11 mouse cellular contexts compared by ENCODE assay signal in genomic region chr1:166281287-166281686, GRCm38 (mm10). TPM values are rescaled to one million over a fixed set of nuclear protein-coding genes. Genes with fewer than 3 reads are reported as not detected.
DNase-seq lines count a peak whose midpoint lies in the region; ATAC-seq lines count a peak whose summit lies in the region.
"Had no signal": no experiment of that assay in that cellular context is flagged by ENCODE, and none has a peak within 500 bp of the region (broad histone marks: within the 10 kb centered on the region; RNA-seq: fewer than 3 reads in every experiment).

No protein-coding gene starts in this region.

- ATAC-seq in forebrain, embryonic 12.5 days (ENCODE audit: low FRiP score): no peak
- ATAC-seq in hindbrain, embryonic 16.5 days: no peak
- ATAC-seq in midbrain, embryonic 16.5 days: no peak

- H3K4me3 ChIP-seq in forebrain, embryonic 12.5 days (replicated peaks): no peak overlapping the region
- no peak overlapping the region for H3K4me3 ChIP-seq in hindbrain, embryonic 16.5 days (ENCODE audit: low read length)
- no peak overlapping the region for H3K4me3 ChIP-seq in midbrain, embryonic 16.5 days (ENCODE audit: low read depth, low read length)
- H3K4me3 ChIP-seq: embryonic facial prominence, embryonic 15.5 days; heart, embryonic 12.5 days; megakaryocyte, embryonic 14.5 days had no signal

- H3K27me3 ChIP-seq in forebrain, embryonic 12.5 days: no peaks in the 10 kb centered on the region
- H3K27me3 ChIP-seq in hindbrain, embryonic 16.5 days (replicated peaks; ENCODE audit: control insufficient read depth, insufficient read depth, low read length): no peaks in the 10 kb centered on the region
- H3K27me3 ChIP-seq in midbrain, embryonic 16.5 days (ENCODE audit: control insufficient read depth, insufficient read depth, low read depth, low read length): no peaks in the 10 kb centered on the region
- H3K27me3 ChIP-seq: embryonic facial prominence, embryonic 15.5 days; heart, embryonic 12.5 days had no signal

- no peaks in the 10 kb centered on the region for H3K36me3 ChIP-seq in forebrain, embryonic 12.5 days (replicated peaks)
- H3K36me3 ChIP-seq in hindbrain, embryonic 16.5 days (ENCODE audit: control insufficient read depth, insufficient read depth, low read length): no peaks in the 10 kb centered on the region
- no peaks in the 10 kb centered on the region for H3K36me3 ChIP-seq in midbrain, embryonic 16.5 days (ENCODE audit: control insufficient read depth, insufficient read depth, low read length)
- H3K36me3 ChIP-seq: embryonic facial prominence, embryonic 15.5 days; heart, embryonic 12.5 days had no signal

- peak overlapping the region; percentile 96 for H3K27ac ChIP-seq in forebrain, embryonic 12.5 days
- peak overlapping the region; percentile 66 for H3K27ac ChIP-seq in hindbrain, embryonic 16.5 days (ENCODE audit: low read depth, low read length)
- H3K27ac ChIP-seq in midbrain, embryonic 16.5 days (ENCODE audit: low read length): peak overlapping the region; percentile 83
- H3K27ac ChIP-seq: embryonic facial prominence, embryonic 15.5 days had no signal

- 18% methylated on average over 1 of the region's 1 CpGs for WGBS in forebrain, embryonic 12.5 days
- 17% methylated on average over 1 of the region's 1 CpGs for whole genome bisulfite sequencing in hindbrain, embryonic 16.5 days
- WGBS in midbrain, embryonic 16.5 days: 6% methylated on average over 1 of the region's 1 CpGs

- H3K9me3 ChIP-seq in forebrain, embryonic 12.5 days: no peaks in the 10 kb centered on the region
- no peaks in the 10 kb centered on the region for H3K9me3 ChIP-seq in hindbrain, embryonic 16.5 days (ENCODE audit: control insufficient read depth, low read length)
- H3K9me3 ChIP-seq in midbrain, embryonic 16.5 days (replicated peaks; ENCODE audit: control insufficient read depth, low read length, poor library complexity, severe bottlenecking): no peaks in the 10 kb centered on the region
- H3K9me3 ChIP-seq: embryonic facial prominence, embryonic 15.5 days; heart, embryonic 12.5 days had no signal

- peak overlapping the region; percentile 47 for H3K4me2 ChIP-seq in forebrain, embryonic 12.5 days
- H3K4me2 ChIP-seq in hindbrain, embryonic 16.5 days (ENCODE audit: low read length): peak overlapping the region; percentile 40
- H3K4me2 ChIP-seq in midbrain, embryonic 16.5 days (ENCODE audit: low read length): peak overlapping the region; percentile 32; the same call in 1 of the 2 replicates
- H3K4me2 ChIP-seq: embryonic facial prominence, embryonic 15.5 days; heart, embryonic 12.5 days had no signal

- H3K4me1 ChIP-seq in forebrain, embryonic 12.5 days: peaks cover 88% of the 10 kb centered on the region
- peaks cover 53% of the 10 kb centered on the region for H3K4me1 ChIP-seq in hindbrain, embryonic 16.5 days (ENCODE audit: control insufficient read depth, insufficient read depth, low read depth, low read length)
- H3K4me1 ChIP-seq in midbrain, embryonic 16.5 days (ENCODE audit: control insufficient read depth, insufficient read depth, low read length): peaks cover 73% of the 10 kb centered on the region

- peak overlapping the region; percentile 42; the same call in 1 of the 2 replicates for H3K9ac ChIP-seq in forebrain, embryonic 12.5 days
- no peak overlapping the region for H3K9ac ChIP-seq in hindbrain, embryonic 16.5 days (ENCODE audit: low read depth, low read length)
- no peak overlapping the region for H3K9ac ChIP-seq in midbrain, embryonic 16.5 days (ENCODE audit: low read depth, low read length)
- H3K9ac ChIP-seq: embryonic facial prominence, embryonic 15.5 days; heart, embryonic 12.5 days had no signal

- DNase-seq in embryo, embryonic 10.5 days (ENCODE audit: low spot score): peak; percentile 17
- no peak for DNase-seq in embryo, embryonic 9.5 days (ENCODE audit: extremely low spot score)
- no peak for DNase-seq in ovary, adult 18-20 months (ENCODE audit: low spot score)
- no peak for DNase-seq in urinary bladder, postnatal 4 days (ENCODE audit: low spot score in 2 of 2)
- no peak for DNase-seq in urinary bladder, postnatal 10 days (ENCODE audit: low spot score)

RNA-seq across cellular contexts. Expression of gene Ildr2, which starts 27.3 kb away (rescaled TPM):
- 8.4 and 10.2 TPM in 2 replicates for polyA plus RNA-seq in forebrain, embryonic 12.5 days (2016; fragmentation: Nextera tagmentation; extraction: Ambion mirVana)
- 3.3 TPM in 2 replicates for polyA plus RNA-seq in hindbrain, embryonic 16.5 days (2015; fragmentation: Nextera tagmentation; extraction: Ambion mirVana)
- 4.0 and 4.5 TPM in 2 replicates for polyA plus RNA-seq in midbrain, embryonic 16.5 days (2015; fragmentation: Nextera tagmentation; extraction: Ambion mirVana)

RNA-seq across cellular contexts. Expression of gene Mael, which starts 42.7 kb away (rescaled TPM):
- polyA plus RNA-seq in forebrain, embryonic 12.5 days (2016; fragmentation: Nextera tagmentation; extraction: Ambion mirVana): not detected in 2 replicates
- 0.17 and 0.29 TPM in 2 replicates for polyA plus RNA-seq in hindbrain, embryonic 16.5 days (2015; fragmentation: Nextera tagmentation; extraction: Ambion mirVana)
- polyA plus RNA-seq in midbrain, embryonic 16.5 days (2015; fragmentation: Nextera tagmentation; extraction: Ambion mirVana): 0.14 TPM in 1 of 2 replicates, not detected in the other
- polyA plus RNA-seq: embryonic facial prominence, embryonic 15.5 days; heart, embryonic 12.5 days had no signal
